Mouse (Mus musculus): ENCODE measurements around the gene Gm13290. TPM values are rescaled to one million over a fixed set of nuclear protein-coding genes. Genes with fewer than 3 reads are reported as not detected.
"Not testable (repeated sequence)": the region's sequence is repeated elsewhere in the genome, so short reads cannot be mapped to it uniquely, and the experiment has no call there.

Gene Gm13290
- polyA plus RNA-seq, 1 experiment from 2014 or later = not detected

DNA sequence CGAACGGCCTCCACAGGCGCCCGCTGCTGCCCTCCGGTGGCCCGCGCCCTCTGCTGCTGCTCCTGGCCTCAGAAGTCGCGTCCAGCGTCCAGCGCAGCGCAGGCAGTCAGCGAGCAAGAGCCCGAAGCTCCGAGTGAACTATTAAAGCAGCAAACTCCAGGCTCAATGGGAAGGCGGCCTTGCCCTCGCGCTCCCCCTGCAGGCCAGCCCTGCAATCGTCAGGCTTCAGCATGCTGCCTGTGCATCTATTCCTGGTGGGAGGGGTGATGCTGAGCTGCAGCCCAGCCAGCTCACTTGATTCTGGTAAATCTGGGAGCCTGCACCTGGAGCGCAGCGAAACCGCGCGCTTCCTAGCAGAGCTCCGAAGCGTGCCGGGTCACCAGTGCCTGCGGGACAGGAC is 14.8 kb downstream of the Gm13290 start, which contains the start of gene Gm13277:
Gene Gm13277 (plus strand): TSS at position 231 of the 400 bp plus-strand sequence.
- not testable (repeated sequence) for H3K4me1 ChIP-seq (replicated peaks); H3K4me3 ChIP-seq (replicated peaks); H3K27ac ChIP-seq; H3K9ac ChIP-seq (replicated peaks); ATAC-seq; H3K9me3 ChIP-seq; H3K27me3 ChIP-seq; H3K4me2 ChIP-seq (replicated peaks); H3K36me3 ChIP-seq
- WGBS = 0% methylated on average over 3 of the region's 28 CpGs

DNA sequence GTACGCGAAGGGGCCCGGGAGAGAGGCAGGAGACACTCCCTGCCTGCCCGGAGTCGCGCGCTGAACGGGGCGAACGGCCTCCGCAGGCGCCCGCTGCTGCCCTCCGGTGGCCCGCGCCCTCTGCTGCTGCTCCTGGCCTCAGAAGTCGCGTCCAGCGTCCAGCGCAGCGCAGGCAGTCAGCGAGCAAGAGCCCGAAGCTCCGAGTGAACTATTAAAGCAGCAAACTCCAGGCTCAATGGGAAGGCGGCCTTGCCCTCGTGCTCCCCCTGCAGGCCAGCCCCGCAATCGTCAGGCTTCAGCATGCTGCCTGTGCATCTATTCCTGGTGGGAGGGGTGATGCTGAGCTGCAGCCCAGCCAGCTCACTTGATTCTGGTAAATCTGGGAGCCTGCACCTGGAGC is 17.6 kb downstream of the Gm13290 start, which contains the start of gene Gm13278:
Gene Gm13278 (plus strand): TSS at position 301 of the 400 bp plus-strand sequence.
- not testable (repeated sequence) for ATAC-seq; H3K9me3 ChIP-seq; H3K9ac ChIP-seq (replicated peaks); H3K4me1 ChIP-seq (replicated peaks); H3K27ac ChIP-seq; H3K4me2 ChIP-seq (replicated peaks); H3K27me3 ChIP-seq; H3K36me3 ChIP-seq; H3K4me3 ChIP-seq (replicated peaks)
- WGBS = no CpG with 5 or more reads among the region's 28 CpGs

DNA sequence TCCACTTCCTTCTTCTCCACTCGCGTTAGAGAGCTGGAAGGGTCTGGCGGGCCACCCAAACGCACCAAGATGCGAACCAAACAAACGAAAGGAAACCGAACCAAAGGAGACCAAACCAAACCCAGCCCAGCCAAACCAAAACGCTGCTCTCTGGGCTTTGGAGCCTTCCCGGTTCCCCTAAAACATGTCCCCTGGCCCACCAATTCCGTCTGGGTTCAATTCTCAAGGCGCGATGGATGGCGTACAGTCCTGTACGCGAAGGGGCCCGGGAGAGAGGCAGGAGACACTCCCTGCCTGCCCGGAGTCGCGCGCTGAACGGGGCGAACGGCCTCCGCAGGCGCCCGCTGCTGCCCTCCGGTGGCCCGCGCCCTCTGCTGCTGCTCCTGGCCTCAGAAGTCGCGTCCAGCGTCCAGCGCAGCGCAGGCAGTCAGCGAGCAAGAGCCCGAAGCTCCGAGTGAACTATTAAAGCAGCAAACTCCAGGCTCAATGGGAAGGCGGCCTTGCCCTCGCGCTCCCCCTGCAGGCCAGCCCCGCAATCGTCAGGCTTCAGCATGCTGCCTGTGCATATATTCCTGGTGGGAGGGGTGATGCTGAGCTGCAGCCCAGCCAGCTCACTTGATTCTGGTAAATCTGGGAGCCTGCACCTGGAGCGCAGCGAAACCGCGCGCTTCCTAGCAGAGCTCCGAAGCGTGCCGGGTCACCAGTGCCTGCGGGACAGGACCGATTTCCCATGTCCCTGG is 20.5 kb downstream of the Gm13290 start, which contains the start of gene Gm13275:
Gene Gm13275 (plus strand): TSS at position 552 of the 740 bp plus-strand sequence.
- 0% methylated on average over 9 of the region's 52 CpGs for WGBS
- ATAC-seq = not testable (repeated sequence)

DNA sequence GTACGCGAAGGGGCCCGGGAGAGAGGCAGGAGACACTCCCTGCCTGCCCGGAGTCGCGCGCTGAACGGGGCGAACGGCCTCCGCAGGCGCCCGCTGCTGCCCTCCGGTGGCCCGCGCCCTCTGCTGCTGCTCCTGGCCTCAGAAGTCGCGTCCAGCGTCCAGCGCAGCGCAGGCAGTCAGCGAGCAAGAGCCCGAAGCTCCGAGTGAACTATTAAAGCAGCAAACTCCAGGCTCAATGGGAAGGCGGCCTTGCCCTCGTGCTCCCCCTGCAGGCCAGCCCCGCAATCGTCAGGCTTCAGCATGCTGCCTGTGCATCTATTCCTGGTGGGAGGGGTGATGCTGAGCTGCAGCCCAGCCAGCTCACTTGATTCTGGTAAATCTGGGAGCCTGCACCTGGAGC is 23.5 kb downstream of the Gm13290 start, which contains the start of gene Gm13279:
Gene Gm13279 (plus strand): TSS at position 301 of the 400 bp plus-strand sequence.
- H3K4me3 ChIP-seq (replicated peaks); H3K9me3 ChIP-seq; H3K9ac ChIP-seq (replicated peaks); H3K4me1 ChIP-seq (replicated peaks); ATAC-seq; H3K27ac ChIP-seq; H3K36me3 ChIP-seq; H3K27me3 ChIP-seq; H3K4me2 ChIP-seq (replicated peaks): not testable (repeated sequence)
- WGBS = no CpG with 5 or more reads among the region's 28 CpGs

More for the DNA sequence above, 20.5 kb downstream of the Gm13290 start, which contains the start of gene Gm13275:
- H3K4me2 ChIP-seq (replicated peaks); H3K36me3 ChIP-seq; H3K27ac ChIP-seq; H3K9me3 ChIP-seq; H3K4me1 ChIP-seq (replicated peaks); H3K4me3 ChIP-seq (replicated peaks); H3K9ac ChIP-seq (replicated peaks); H3K27me3 ChIP-seq: not testable (repeated sequence)

DNA sequence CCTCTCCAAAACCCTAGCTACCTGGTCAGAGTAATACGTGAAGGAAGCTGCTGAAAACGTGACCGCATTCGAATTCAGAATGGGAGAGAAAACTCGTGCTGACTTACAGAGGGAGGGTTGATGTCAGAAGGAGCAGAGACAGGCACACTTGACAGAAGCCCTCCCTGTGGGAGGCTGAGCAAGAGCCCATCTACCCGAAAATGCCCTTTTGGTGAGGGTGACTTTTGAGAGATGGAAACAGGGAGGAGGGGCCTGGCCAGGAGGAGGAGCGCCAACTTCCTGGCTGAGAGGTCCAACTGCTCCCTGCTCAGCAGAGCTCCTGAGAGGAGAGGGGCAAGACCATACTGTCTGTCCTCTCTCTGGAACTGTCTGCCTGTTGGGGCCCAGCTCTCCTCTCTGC is 25.7 kb downstream of the Gm13290 start, which contains the start of gene Gm13285:
Gene Gm13285 (plus strand): TSS at position 301 of the 400 bp plus-strand sequence.
- not testable (repeated sequence) for H3K9ac ChIP-seq (replicated peaks); H3K4me3 ChIP-seq (replicated peaks); H3K9me3 ChIP-seq; ATAC-seq; H3K4me1 ChIP-seq (replicated peaks); H3K4me2 ChIP-seq (replicated peaks); H3K27me3 ChIP-seq; H3K27ac ChIP-seq; H3K36me3 ChIP-seq
- WGBS = 16% methylated on average over 6 of the region's 7 CpGs

DNA sequence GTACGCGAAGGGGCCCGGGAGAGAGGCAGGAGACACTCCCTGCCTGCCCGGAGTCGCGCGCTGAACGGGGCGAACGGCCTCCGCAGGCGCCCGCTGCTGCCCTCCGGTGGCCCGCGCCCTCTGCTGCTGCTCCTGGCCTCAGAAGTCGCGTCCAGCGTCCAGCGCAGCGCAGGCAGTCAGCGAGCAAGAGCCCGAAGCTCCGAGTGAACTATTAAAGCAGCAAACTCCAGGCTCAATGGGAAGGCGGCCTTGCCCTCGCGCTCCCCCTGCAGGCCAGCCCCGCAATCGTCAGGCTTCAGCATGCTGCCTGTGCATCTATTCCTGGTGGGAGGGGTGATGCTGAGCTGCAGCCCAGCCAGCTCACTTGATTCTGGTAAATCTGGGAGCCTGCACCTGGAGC is 29.3 kb downstream of the Gm13290 start, which contains the start of gene Gm13287:
Gene Gm13287 (plus strand): TSS at position 301 of the 400 bp plus-strand sequence.
- 0 out of 2 replicates have a peak within 1 kb of the TSS, but pooled peaks have one; percentile 17 for H3K4me2 ChIP-seq (replicated peaks)
- not testable (repeated sequence) for H3K9ac ChIP-seq (replicated peaks); ATAC-seq; H3K36me3 ChIP-seq; H3K9me3 ChIP-seq; H3K4me1 ChIP-seq (replicated peaks); H3K27ac ChIP-seq; H3K4me3 ChIP-seq (replicated peaks)
- WGBS = no CpG with 5 or more reads among the region's 29 CpGs
- H3K27me3 ChIP-seq = peaks cover 14% of the 10 kb centered on the region; the same call in 1 of the 2 replicates

DNA sequence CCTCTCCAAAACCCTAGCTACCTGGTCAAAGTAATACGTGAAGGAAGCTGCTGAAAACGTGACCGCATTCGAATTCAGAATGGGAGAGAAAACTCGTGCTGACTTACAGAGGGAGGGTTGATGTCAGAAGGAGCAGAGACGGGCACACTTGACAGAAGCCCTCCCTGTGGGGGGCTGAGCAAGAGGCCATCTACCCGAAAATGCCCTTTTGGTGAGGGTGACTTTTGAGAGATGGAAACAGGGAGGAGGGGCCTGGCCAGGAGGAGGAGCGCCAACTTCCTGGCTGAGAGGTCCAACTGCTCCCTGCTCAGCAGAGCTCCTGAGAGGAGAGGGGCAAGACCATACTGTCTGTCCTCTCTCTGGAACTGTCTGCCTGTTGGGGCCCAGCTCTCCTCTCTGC is 31.6 kb downstream of the Gm13290 start, which contains the start of gene Gm13288:
Gene Gm13288 (plus strand): TSS at position 301 of the 400 bp plus-strand sequence.
- H3K4me1 ChIP-seq (replicated peaks); H3K9me3 ChIP-seq; H3K27ac ChIP-seq; H3K36me3 ChIP-seq; H3K9ac ChIP-seq (replicated peaks); ATAC-seq; H3K4me3 ChIP-seq (replicated peaks): not testable (repeated sequence)
- Histone ChIP-seq H3K4me2 (replicated peaks) (peak within 1 kb of the TSS; percentile 45), H3K27me3 (peaks cover 15% of the 10 kb centered on the region; the same call in 1 of the 2 replicates)
- no CpG with 5 or more reads among the region's 8 CpGs for WGBS

DNA sequence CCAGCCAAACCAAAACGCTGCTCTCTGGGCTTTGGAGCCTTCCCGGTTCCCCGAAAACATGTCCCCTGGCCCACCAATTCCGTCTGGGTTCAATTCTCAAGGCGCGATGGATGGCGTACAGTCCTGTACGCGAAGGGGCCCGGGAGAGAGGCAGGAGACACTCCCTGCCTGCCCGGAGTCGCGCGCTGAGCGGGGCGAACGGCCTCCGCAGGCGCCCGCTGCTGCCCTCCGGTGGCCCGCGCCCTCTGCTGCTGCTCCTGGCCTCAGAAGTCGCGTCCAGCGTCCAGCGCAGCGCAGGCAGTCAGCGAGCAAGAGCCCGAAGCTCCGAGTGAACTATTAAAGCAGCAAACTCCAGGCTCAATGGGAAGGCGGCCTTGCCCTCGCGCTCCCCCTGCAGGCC is 32.1 kb downstream of the Gm13290 start:
- not testable (repeated sequence) for H3K9me3 ChIP-seq; H3K27ac ChIP-seq; H3K4me3 ChIP-seq (replicated peaks); H3K9ac ChIP-seq (replicated peaks); ATAC-seq; H3K36me3 ChIP-seq; H3K4me1 ChIP-seq (replicated peaks)
- Histone ChIP-seq H3K4me2 (replicated peaks) (peak overlapping the region; percentile 45), H3K27me3 (peaks cover 15% of the 10 kb centered on the region; the same call in 1 of the 2 replicates)
- no CpG with 5 or more reads among the region's 34 CpGs for WGBS

DNA sequence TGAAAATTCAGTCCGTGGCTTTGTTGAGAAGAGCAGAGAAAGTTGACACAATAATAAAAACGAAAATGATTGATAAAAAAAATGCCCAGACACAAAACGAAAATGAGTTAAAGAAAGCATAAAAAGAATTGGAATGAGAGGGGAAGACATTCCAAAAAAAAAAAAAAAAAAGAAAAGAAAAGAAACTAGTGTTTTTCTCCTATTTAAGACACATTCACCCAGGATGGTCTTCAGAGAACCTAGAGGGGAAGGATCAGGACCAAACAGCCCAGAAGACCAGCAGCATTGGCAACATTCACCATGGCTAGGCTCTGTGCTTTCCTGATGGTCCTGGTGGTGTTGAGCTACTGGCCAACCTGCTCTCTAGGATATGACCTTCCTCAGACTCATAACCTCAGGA is 42.3 kb downstream of the Gm13290 start, which contains the start of gene Ifna7:
Gene Ifna7 (plus strand): TSS at position 301 of the 400 bp plus-strand sequence.
- H3K27me3 ChIP-seq = no peaks in the 10 kb centered on the region
- no peak within 1 kb of the TSS for H3K4me3 ChIP-seq (replicated peaks)
- H3K4me1 ChIP-seq (replicated peaks) = no peaks in the 10 kb centered on the region
- H3K9ac ChIP-seq (replicated peaks) = no peak within 1 kb of the TSS
- H3K4me2 ChIP-seq (replicated peaks) = no peak within 1 kb of the TSS
- no peaks in the 10 kb centered on the region for H3K36me3 ChIP-seq
- no peak for ATAC-seq
- 66% methylated on average over 3 of the region's 3 CpGs for WGBS
- no peak within 1 kb of the TSS for H3K27ac ChIP-seq
- H3K9me3 ChIP-seq = no peaks in the 10 kb centered on the region

DNA sequence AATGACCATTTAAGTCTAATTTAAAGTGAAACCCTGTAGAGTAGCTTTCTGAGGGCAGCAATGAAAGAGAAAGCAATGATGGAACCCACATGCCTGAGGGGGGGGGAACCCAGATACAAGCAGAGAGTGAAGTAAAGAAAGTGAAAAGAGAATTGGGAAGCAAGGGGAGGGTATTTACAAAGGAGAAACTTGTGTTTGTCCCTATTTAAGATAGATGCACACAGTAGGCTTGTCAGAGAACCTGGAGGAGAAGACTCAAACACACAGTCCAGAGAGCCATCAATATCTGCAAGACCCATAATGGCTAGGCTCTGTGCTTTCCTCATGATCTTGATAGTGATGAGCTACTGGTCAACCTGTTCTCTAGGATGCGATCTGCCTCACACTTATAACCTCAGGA is 46.0 kb downstream of the Gm13290 start, which contains the start of gene Ifna11:
Gene Ifna11 (plus strand): TSS at position 301 of the 400 bp plus-strand sequence.
- ATAC-seq = no peak
- H3K36me3 ChIP-seq = no peaks in the 10 kb centered on the region
- H3K4me1 ChIP-seq (replicated peaks) = no peaks in the 10 kb centered on the region
- H3K4me2 ChIP-seq (replicated peaks) = no peak within 1 kb of the TSS
- no peak within 1 kb of the TSS for H3K27ac ChIP-seq
- no peaks in the 10 kb centered on the region for H3K27me3 ChIP-seq
- no peak within 1 kb of the TSS for H3K4me3 ChIP-seq (replicated peaks)
- no peak within 1 kb of the TSS for H3K9ac ChIP-seq (replicated peaks)
- no peaks in the 10 kb centered on the region for H3K9me3 ChIP-seq
- WGBS = 89% methylated on average over 1 of the region's 1 CpGs

DNA sequence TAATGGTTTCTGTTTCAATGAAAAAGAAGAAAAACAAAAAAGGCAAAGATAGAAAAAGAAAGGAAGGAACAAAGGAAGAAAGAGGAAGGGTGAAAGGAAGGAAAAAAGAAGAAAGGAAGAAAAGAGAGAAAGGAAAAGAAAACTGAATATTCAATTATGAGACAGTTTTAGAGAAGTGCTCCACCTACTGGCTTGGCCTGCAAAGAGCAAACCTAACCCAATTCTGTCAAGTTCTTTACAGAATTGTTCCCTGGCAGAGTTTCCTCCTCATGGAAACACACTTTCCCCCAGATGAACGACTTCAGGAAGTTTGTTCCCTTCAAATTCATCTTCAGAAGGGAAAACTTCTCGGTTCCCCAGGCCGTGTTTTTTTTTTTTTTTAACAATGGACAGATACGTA is 49.4 kb downstream of the Gm13290 start:
- Histone ChIP-seq H3K9ac (replicated peaks) (no peak overlapping the region), H3K27me3 (no peaks in the 10 kb centered on the region), H3K4me1 (replicated peaks) (no peaks in the 10 kb centered on the region), H3K4me3 (replicated peaks) (no peak overlapping the region), H3K9me3 (no peaks in the 10 kb centered on the region), H3K4me2 (replicated peaks) (no peak overlapping the region), H3K27ac (no peak overlapping the region), H3K36me3 (no peaks in the 10 kb centered on the region)
- WGBS = 25% methylated on average over 4 of the region's 4 CpGs
- no peak for ATAC-seq

Measured in midbrain, embryonic 13.5 days (tissue).